Mouse (Mus musculus): ENCODE measurements around the gene Zbtb41.

Gene Zbtb41

DNA sequence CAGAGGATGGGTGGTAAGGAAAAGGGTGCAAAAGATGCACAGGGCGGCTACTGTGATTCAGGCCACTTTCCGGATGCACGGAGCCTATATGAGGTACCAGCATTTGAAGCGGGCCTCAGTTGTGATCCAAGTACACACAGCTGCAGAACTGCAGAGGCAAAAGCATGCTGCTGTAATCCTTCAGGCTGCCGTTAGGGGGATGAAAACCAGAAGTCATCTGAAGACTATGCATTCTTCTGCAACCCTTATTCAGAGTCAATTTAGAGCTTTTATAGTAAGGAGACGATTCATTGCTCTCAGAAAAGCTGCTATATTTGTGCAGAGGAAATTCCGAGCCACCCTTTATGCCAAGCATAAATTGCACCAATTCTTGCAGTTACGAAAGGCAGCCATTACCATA is 58.2 kb downstream of the Zbtb41 start:
- no peak for DNase-seq

DNA sequence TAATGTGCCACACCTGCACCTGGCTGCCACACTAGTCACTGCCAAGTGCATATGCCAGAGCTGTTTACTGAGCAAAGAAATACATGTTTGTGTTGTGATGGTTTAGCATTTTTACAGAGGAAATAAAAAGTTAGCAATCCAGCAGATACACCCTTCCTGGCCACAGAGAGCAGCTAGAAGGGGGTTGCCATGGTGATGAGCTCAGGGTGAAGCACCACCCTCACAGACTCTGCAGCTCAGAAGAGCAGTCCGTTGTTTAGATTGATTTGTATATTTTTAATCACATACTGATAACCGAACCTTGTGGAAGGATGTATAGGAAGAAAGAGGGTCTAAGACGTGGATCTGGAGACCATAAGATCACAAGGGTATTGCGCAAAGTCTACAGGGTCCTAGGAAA is 59.1 kb downstream of the Zbtb41 start:
- DNase-seq = no peak

DNA sequence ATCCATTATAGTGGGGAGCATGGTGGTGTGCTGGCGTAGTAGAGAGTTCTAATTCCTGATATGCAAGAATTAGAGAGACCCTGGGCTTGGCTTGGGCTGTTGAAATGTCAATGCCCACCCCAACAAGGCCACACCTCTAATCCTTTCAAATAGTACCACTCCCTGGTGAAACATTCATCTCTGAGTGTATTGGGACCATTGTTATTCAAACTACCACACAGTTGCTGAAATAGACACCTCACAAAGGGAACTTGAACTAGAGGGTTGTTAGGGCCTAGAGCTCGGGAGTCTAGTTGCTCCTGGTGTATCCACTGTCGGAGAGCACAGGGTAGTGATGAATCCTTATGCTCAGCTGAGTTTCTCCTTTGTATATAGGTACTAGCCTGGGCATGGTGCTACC is 72.5 kb downstream of the Zbtb41 start:
- DNase-seq = no peak

GRCm38 (mm10) chr1:139495408-139495807 is 73.3 kb downstream of the Zbtb41 start:
- DNase-seq = no peak

- no peak for DNase-seq
Measured at GRCm38 (mm10) chr1:139496212-139496611, 74.1 kb downstream of the Zbtb41 start.

DNA sequence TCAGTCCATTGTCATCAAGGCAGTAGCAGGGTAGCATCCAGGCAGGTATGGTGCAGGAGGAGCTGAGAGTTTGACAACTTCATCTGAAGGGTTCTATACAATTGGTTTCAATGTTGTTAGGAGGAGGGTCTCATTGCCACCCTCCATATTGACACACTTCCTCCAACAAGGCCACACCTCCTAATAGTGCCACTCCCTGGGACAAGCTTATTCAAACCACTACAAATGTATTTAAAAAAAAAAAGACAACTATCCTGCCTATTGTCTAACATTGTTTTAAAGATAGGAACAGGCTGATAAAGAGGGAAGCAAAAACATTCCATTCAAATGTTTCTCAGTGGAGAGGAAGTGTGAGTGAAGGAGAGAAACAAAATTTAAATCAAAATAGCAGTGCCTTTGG is 77.7 kb downstream of the Zbtb41 start:
- DNase-seq = no peak

- peak; percentile 9 to 46 for DNase-seq
Measured at GRCm38 (mm10) chr1:139501258-139501752, 79.2 kb downstream of the Zbtb41 start, which contains the start of gene F13b. Gene F13b (plus strand): TSS chr1:139501702.

Measured in kidney, postnatal 36 days (tissue).